Mouse (Mus musculus): Measurements from ENCODE around the gene Tgfb1i1. TPM values are rescaled to one million over a fixed set of nuclear protein-coding genes. Genes with fewer than 3 reads are reported as not detected.

Tgfb1i1 gene
- polyA plus RNA-seq, 1 experiment from 2014 or later: 22.0 TPM

GRCm38 (mm10) chr7:128288923-128289544 lies 42.4 kb downstream of the Tgfb1i1 start:
- 17% methylated on average over 9 of the region's 9 CpGs for WGBS
- Histone ChIP-seq H3K9ac (ENCODE audit: low read depth, low read length) (no peak overlapping the region), H3K4me1 (ENCODE audit: control insufficient read depth, insufficient read depth, low read length) (no peaks in the 10 kb centered on the region), H3K9me3 (replicated peaks; ENCODE audit: control insufficient read depth, low read length, poor library complexity, severe bottlenecking) (no peaks in the 10 kb centered on the region), H3K4me2 (ENCODE audit: low read length) (no peak overlapping the region), H3K27ac (ENCODE audit: low read length) (no peak overlapping the region), H3K36me3 (ENCODE audit: control insufficient read depth, insufficient read depth, low read length) (peaks cover 5% of the 10 kb centered on the region), H3K4me3 (ENCODE audit: low read depth, low read length) (no peak overlapping the region), H3K27me3 (ENCODE audit: control insufficient read depth, insufficient read depth, low read depth, low read length) (no peaks in the 10 kb centered on the region)
- ATAC-seq: no peak

GRCm38 (mm10) chr7:128294785-128295184 lies 48.2 kb downstream of the Tgfb1i1 start:
- H3K9ac ChIP-seq (ENCODE audit: low read depth, low read length): no peak overlapping the region
- H3K4me1 ChIP-seq (ENCODE audit: control insufficient read depth, insufficient read depth, low read length): peaks cover 13% of the 10 kb centered on the region
- WGBS: 95% methylated on average over 10 of the region's 10 CpGs
- no peak overlapping the region for H3K4me3 ChIP-seq (ENCODE audit: low read depth, low read length)
- H3K4me2 ChIP-seq (ENCODE audit: low read length): no peak overlapping the region
- H3K27ac ChIP-seq (ENCODE audit: low read length): no peak overlapping the region
- no peaks in the 10 kb centered on the region for H3K9me3 ChIP-seq (replicated peaks; ENCODE audit: control insufficient read depth, low read length, poor library complexity, severe bottlenecking)
- H3K36me3 ChIP-seq (ENCODE audit: control insufficient read depth, insufficient read depth, low read length): no peaks in the 10 kb centered on the region
- no peak for ATAC-seq
- no peaks in the 10 kb centered on the region for H3K27me3 ChIP-seq (ENCODE audit: control insufficient read depth, insufficient read depth, low read depth, low read length)

GRCm38 (mm10) chr7:128296514-128296913 lies 49.9 kb downstream of the Tgfb1i1 start:
- H3K4me3 ChIP-seq (ENCODE audit: low read depth, low read length): no peak overlapping the region
- no peak overlapping the region for H3K9ac ChIP-seq (ENCODE audit: low read depth, low read length)
- no peaks in the 10 kb centered on the region for H3K27me3 ChIP-seq (ENCODE audit: control insufficient read depth, insufficient read depth, low read depth, low read length)
- no peaks in the 10 kb centered on the region for H3K36me3 ChIP-seq (ENCODE audit: control insufficient read depth, insufficient read depth, low read length)
- ATAC-seq: no peak
- no peak overlapping the region for H3K27ac ChIP-seq (ENCODE audit: low read length)
- peaks cover 13% of the 10 kb centered on the region for H3K4me1 ChIP-seq (ENCODE audit: control insufficient read depth, insufficient read depth, low read length)
- H3K4me2 ChIP-seq (ENCODE audit: low read length): no peak overlapping the region
- 67% methylated on average over 3 of the region's 3 CpGs for WGBS
- no peaks in the 10 kb centered on the region for H3K9me3 ChIP-seq (replicated peaks; ENCODE audit: control insufficient read depth, low read length, poor library complexity, severe bottlenecking)

GRCm38 (mm10) chr7:128297291-128297616 lies 50.6 kb downstream of the Tgfb1i1 start:
- peak overlapping the region; percentile 66 for H3K4me2 ChIP-seq (ENCODE audit: low read length)
- H3K36me3 ChIP-seq (ENCODE audit: control insufficient read depth, insufficient read depth, low read length): no peaks in the 10 kb centered on the region
- 37% methylated on average over 10 of the region's 10 CpGs for WGBS
- peak overlapping the region; percentile 94 for H3K9ac ChIP-seq (ENCODE audit: low read depth, low read length)
- peak overlapping the region; percentile 88 for H3K4me3 ChIP-seq (ENCODE audit: low read depth, low read length)
- H3K9me3 ChIP-seq (replicated peaks; ENCODE audit: control insufficient read depth, low read length, poor library complexity, severe bottlenecking): no peaks in the 10 kb centered on the region
- no peaks in the 10 kb centered on the region for H3K27me3 ChIP-seq (ENCODE audit: control insufficient read depth, insufficient read depth, low read depth, low read length)
- H3K4me1 ChIP-seq (ENCODE audit: control insufficient read depth, insufficient read depth, low read length): peaks cover 13% of the 10 kb centered on the region
- ATAC-seq: no peak
- H3K27ac ChIP-seq (ENCODE audit: low read length): no peak overlapping the region

GRCm38 (mm10) chr7:128297617-128298480 lies 51.2 kb downstream of the Tgfb1i1 start, which contains the start of gene BC017158:
Gene BC017158, minus strand, starts transcription at chr7:128298170.
- no peaks in the 10 kb centered on the region for H3K9me3 ChIP-seq (replicated peaks; ENCODE audit: control insufficient read depth, low read length, poor library complexity, severe bottlenecking)
- no peaks in the 10 kb centered on the region for H3K27me3 ChIP-seq (ENCODE audit: control insufficient read depth, insufficient read depth, low read depth, low read length)
- H3K4me3 ChIP-seq (ENCODE audit: low read depth, low read length): peak within 1 kb of the TSS; percentile 88
- peak within 1 kb of the TSS; percentile 94 for H3K9ac ChIP-seq (ENCODE audit: low read depth, low read length)
- H3K36me3 ChIP-seq (ENCODE audit: control insufficient read depth, insufficient read depth, low read length): no peaks in the 10 kb centered on the region
- H3K4me1 ChIP-seq (ENCODE audit: control insufficient read depth, insufficient read depth, low read length): peaks cover 13% of the 10 kb centered on the region
- H3K27ac ChIP-seq (ENCODE audit: low read length): peak within 1 kb of the TSS; percentile 74
- WGBS: under 1% methylated on average over 47 of the region's 47 CpGs
- ATAC-seq: peak; percentile 78
- H3K4me2 ChIP-seq (ENCODE audit: low read length): peak within 1 kb of the TSS; percentile 66

GRCm38 (mm10) chr7:128298481-128299342 lies 52.1 kb downstream of the Tgfb1i1 start:
- WGBS: 65% methylated on average over 8 of the region's 8 CpGs
- H3K4me3 ChIP-seq (ENCODE audit: low read depth, low read length): peak overlapping the region; percentile 88
- peaks cover 13% of the 10 kb centered on the region for H3K4me1 ChIP-seq (ENCODE audit: control insufficient read depth, insufficient read depth, low read length)
- no peaks in the 10 kb centered on the region for H3K9me3 ChIP-seq (replicated peaks; ENCODE audit: control insufficient read depth, low read length, poor library complexity, severe bottlenecking)
- H3K36me3 ChIP-seq (ENCODE audit: control insufficient read depth, insufficient read depth, low read length): no peaks in the 10 kb centered on the region
- H3K9ac ChIP-seq (ENCODE audit: low read depth, low read length): peak overlapping the region; percentile 94; the same call in 1 of the 2 replicates
- no peak for ATAC-seq
- H3K27me3 ChIP-seq (ENCODE audit: control insufficient read depth, insufficient read depth, low read depth, low read length): no peaks in the 10 kb centered on the region
- H3K4me2 ChIP-seq (ENCODE audit: low read length): peak overlapping the region; percentile 66
- 0 out of 2 replicates have a peak overlapping the region, but pooled peaks have one; percentile 74 for H3K27ac ChIP-seq (ENCODE audit: low read length)

- no peak overlapping the region for H3K9ac ChIP-seq (ENCODE audit: low read depth, low read length)
- no peak overlapping the region for H3K4me3 ChIP-seq (ENCODE audit: low read depth, low read length)
- no peaks in the 10 kb centered on the region for H3K27me3 ChIP-seq (ENCODE audit: control insufficient read depth, insufficient read depth, low read depth, low read length)
- peaks cover 13% of the 10 kb centered on the region for H3K4me1 ChIP-seq (ENCODE audit: control insufficient read depth, insufficient read depth, low read length)
- H3K9me3 ChIP-seq (replicated peaks; ENCODE audit: control insufficient read depth, low read length, poor library complexity, severe bottlenecking): no peaks in the 10 kb centered on the region
- H3K4me2 ChIP-seq (ENCODE audit: low read length): no peak overlapping the region
- no peak overlapping the region for H3K27ac ChIP-seq (ENCODE audit: low read length)
- no peaks in the 10 kb centered on the region for H3K36me3 ChIP-seq (ENCODE audit: control insufficient read depth, insufficient read depth, low read length)
- no peak for ATAC-seq
- WGBS: 78% methylated on average over 3 of the region's 3 CpGs
These were observed 54.3 kb downstream of the Tgfb1i1 start for GRCm38 (mm10) chr7:128300952-128301351.

- 86% methylated on average over 3 of the region's 3 CpGs for WGBS
- no peak for ATAC-seq
These were observed 55.5 kb downstream of the Tgfb1i1 start for GRCm38 (mm10) chr7:128302151-128302550.

More at GRCm38 (mm10) chr7:128302151-128302550, 55.5 kb downstream of the Tgfb1i1 start:
- Histone ChIP-seq H3K4me2 (ENCODE audit: low read length) (no peak overlapping the region), H3K27me3 (ENCODE audit: control insufficient read depth, insufficient read depth, low read depth, low read length) (no peaks in the 10 kb centered on the region), H3K9me3 (replicated peaks; ENCODE audit: control insufficient read depth, low read length, poor library complexity, severe bottlenecking) (no peaks in the 10 kb centered on the region), H3K36me3 (ENCODE audit: control insufficient read depth, insufficient read depth, low read length) (no peaks in the 10 kb centered on the region), H3K27ac (ENCODE audit: low read length) (no peak overlapping the region), H3K4me1 (ENCODE audit: control insufficient read depth, insufficient read depth, low read length) (peaks cover 11% of the 10 kb centered on the region), H3K9ac (ENCODE audit: low read depth, low read length) (no peak overlapping the region), H3K4me3 (ENCODE audit: low read depth, low read length) (no peak overlapping the region)

Data from midbrain, embryonic 16.5 days (tissue).